Mouse (Mus musculus) kidney, adult 18-20 months (tissue): Measurements from ENCODE around the gene Htr2a.

Experiments
- DNase-seq: peaks from one replicate; pipeline ENCODE4 v3.0.0; 2021

Gene Htr2a

GRCm38 (mm10) chr14:74640819-74641381 is at the start of gene Htr2a:
Htr2a (plus strand) TSS chr14:74640840.
- peak; percentile 6 for DNase-seq

- DNase-seq, result no peak
Measured at GRCm38 (mm10) chr14:74601333-74602087, 39.1 kb upstream of the Htr2a start.

- peak; percentile 60 for DNase-seq
Measured at GRCm38 (mm10) chr14:74602543-74602942, 38.1 kb upstream of the Htr2a start.

DNA sequence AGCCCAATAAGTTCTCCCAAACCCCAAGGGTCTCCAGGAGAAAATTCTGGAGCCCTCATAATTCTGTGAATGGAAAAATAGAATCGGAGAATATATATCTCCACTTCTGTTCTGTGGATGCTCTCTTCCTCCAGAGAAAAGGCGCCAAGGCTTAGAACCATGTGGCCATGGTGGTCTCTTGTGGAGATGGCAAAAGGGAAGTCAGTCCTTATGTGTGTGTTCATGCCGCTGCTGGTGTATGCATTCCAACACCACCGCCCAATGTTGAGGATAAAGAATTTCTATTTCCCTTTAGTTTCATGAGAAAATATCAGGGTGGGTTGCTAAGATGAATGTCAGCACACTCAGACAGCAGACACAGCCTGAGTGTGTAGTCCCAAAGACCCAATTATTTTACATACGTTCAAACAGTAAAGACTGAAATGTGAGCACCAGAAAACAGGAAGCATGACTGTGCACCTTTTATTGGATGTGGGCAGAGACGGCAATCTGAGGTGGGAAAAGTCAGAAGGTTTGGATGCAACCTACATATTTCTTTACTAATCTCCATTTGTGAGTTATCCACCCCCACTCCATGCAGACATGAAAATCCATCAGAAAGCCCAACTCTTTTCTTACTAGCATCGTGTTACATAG is 37.4 kb upstream of the Htr2a start:
- no peak for DNase-seq

GRCm38 (mm10) chr14:74611326-74611725 is 29.3 kb upstream of the Htr2a start:
- no peak for DNase-seq

GRCm38 (mm10) chr14:74618858-74619257 is 21.8 kb upstream of the Htr2a start:
- DNase-seq, result peak; percentile 21

DNA sequence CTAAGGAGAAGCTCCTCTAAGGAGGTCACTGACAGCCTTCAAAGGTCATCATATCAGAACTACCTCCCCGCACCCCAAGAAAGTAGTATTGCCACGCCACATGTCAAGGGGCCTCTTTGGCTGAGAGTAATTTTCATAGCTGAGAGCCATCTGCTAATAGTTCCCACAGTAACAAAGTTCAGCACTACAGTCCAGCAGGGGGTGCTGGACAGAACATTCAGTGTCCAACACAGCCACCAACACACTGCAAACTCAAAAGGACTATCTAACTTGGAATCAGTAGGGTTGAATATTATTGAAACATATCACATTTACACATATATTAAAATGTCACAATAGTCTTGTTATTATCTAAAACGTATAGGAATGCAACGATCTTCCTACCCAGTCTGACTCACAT is 2.6 kb upstream of the Htr2a start:
- DNase-seq, result no peak

GRCm38 (mm10) chr14:74641668-74642230 is 1.1 kb downstream of the Htr2a start:
- DNase-seq, result no peak

- peak; percentile 88 for DNase-seq
Measured at GRCm38 (mm10) chr14:74643296-74643695, 2.7 kb downstream of the Htr2a start.

DNA sequence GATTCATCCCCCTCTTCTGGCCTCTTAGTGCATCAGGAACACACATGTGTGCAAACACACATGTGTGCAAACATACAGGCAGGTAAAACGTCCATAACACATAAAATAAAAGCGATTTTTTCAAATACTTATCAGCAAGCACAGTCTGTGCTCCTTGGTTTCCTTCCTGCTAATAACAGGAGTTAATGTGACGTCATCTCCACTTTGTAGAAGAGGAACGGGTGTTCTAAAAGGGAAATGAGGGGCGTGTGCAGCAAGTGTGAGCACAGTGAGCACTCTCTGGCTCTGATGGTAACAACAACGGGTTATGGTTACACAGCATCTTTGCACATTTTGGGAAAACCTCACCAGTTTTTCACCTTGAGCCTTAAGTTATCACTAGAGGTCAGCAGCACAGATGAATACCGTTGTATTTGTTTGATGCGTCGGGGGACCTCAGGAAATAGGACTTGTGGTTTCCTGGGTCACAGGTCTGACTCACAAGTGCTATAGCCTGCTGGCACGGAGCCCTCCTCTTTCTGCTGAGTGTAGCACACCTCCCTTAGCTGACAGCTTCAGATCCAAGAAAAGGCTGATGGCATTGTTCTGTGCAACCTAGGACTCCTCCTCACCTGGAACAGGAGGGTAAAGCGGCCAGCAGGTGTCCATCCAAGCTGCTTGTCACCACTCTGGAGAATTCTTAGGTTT is 5.6 kb downstream of the Htr2a start:
- DNase-seq, result peak; percentile 6

- DNase-seq, result no peak
Measured at GRCm38 (mm10) chr14:74650001-74650400, 9.4 kb downstream of the Htr2a start.

GRCm38 (mm10) chr14:74651678-74652077 is 11.0 kb downstream of the Htr2a start:
- no peak for DNase-seq

GRCm38 (mm10) chr14:74657227-74657626 is 16.6 kb downstream of the Htr2a start:
- no peak for DNase-seq

DNA sequence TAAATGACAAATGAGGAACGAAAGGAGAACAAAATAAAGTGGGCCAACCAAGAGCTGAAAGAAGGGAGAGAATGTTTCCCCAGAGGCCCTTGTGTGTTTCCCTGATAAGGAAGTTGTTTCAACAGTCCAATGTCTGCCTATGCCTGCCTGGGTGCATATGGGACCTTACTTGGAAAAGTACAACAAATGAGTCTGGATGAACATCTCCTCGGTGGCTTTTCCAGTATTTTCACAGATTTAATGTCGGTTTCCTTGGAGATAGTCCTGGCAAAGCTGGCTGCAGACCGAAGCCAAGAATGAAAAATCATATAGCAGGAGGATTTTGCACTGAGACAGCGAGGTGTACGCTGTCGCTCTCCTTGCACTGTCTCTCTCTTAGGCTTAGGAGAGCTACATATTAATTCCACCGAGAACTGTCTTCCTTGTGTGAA is 18.8 kb downstream of the Htr2a start:
- no peak for DNase-seq

- no peak for DNase-seq
Measured at GRCm38 (mm10) chr14:74672137-74673019, 31.7 kb downstream of the Htr2a start.

GRCm38 (mm10) chr14:74673020-74673350 is 32.3 kb downstream of the Htr2a start:
- DNase-seq, result no peak

- no peak for DNase-seq
Measured at GRCm38 (mm10) chr14:74673584-74673983, 32.9 kb downstream of the Htr2a start.

DNA sequence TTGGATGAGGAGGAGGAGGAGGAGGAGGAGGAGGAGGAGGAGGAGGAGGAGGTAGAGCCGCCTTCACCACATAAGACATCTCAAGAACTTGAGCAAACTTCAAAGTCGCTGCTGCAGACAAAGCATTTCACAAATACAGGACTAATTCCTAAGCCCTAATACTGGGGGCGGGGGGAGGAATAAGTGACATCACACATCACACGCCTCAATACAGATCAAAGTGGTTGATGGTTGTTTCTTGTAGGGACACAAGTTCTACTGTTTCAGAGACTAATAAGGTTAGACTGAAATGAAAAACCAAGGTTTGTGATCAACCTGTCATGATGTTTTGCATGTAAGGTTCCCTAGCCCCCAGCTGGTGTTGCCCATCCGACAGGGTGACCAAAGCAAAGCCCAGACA is 39.2 kb downstream of the Htr2a start:
- no peak for DNase-seq

GRCm38 (mm10) chr14:74684298-74684978 is 43.8 kb downstream of the Htr2a start:
- no peak for DNase-seq

DNA sequence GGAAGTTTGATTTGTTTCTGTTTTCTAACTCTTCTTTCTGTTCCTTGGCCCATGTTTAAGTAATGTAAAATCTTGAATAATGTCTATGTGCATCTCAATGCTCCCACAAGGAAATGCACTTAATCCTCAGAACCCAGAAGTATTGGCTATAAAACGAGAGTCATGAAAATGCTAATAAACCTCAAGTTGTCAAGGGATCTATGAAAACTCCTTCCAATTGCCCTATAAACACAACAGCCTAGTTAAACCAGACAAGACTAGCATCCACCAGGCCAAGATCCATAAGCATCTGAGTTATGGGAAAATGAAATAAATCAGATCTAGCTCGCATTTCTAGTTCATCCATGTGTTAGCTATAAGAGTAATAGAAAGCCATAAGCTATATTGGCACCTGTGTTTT is 51.3 kb downstream of the Htr2a start:
- no peak for DNase-seq

DNA sequence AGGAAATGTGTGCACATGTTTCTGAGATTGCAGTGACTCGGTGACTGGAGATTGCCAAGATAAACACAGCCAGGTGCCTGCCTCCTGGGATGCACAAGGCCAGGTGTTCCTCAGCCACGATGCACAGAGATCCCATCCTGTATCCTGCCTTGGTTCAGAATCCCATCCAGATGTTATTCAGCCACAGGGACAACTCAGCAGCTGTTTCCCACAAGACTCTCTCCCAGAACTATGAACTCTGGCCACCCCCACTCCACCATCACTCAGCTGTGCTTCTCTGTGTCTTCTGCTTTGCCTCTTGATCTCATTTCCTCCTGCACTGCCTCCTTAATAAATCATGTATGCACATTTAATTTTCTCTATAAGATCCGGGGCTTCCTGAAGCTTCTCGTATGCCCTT is 56.1 kb downstream of the Htr2a start:
- no peak for DNase-seq

DNA sequence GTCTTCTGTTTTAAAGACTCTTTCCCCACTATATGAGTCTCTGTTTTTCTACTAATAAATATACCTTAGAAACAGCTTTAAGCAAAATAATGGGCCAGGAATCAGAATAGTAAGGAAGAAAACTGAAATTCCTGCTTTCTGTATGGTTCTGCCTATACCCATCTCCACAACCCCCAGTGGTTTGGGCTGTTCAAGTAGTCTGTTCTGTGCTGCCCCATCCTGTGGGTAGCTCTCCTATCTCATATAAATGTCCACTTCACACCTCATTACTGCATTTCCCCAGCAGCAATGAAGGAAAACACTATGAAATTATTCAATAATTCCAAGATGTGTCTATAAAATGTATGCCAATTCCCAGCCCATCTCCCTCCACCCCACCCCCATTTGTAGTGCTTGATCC is 56.8 kb downstream of the Htr2a start:
- no peak for DNase-seq
